Mouse (Mus musculus) intestine, embryonic 14.5 days (tissue): ENCODE measurements around the gene Gm38392. TPM values are rescaled to one million over a fixed set of nuclear protein-coding genes. Genes with fewer than 3 reads are reported as not detected.

Experiments used
- ATAC-seq: fragments of 200-750 bp; cut with Nextera tagmentation; replicated peaks from 2 replicates; pipeline ENCODE4 v1.8.0; 2017; ENCODE audit warnings: low read depth, moderate number of reproducible peaks, moderate TSS enrichment, moderate library complexity; ENCODE audit not compliant: low FRiP score, low TSS enrichment
- DNase-seq: peaks from one replicate; pipeline ENCODE4 v3.0.0-alpha.2; 2018; ENCODE audit warnings: low spot score
- H3K27ac ChIP-seq: fragments of 300-500 bp; sonication (generic); 2 replicates; pipeline ENCODE4 v1.5.1; 2014; ENCODE audit warnings: low read depth, mild to moderate bottlenecking, control low read depth
- H3K27me3 ChIP-seq: fragments of 300-500 bp; sonication (generic); replicated peaks from 2 replicates; pipeline ENCODE4 v1.6.1; 2014; ENCODE audit warnings: low read length, control low read depth; ENCODE audit not compliant: control insufficient read depth, insufficient read depth
- H3K36me3 ChIP-seq: fragments of 300-500 bp; sonication (generic); 2 replicates; pipeline ENCODE4 v1.6.1; 2014; ENCODE audit warnings: low read length, control low read depth; ENCODE audit not compliant: control insufficient read depth, insufficient read depth
- H3K4me1 ChIP-seq: fragments of 300-500 bp; sonication (generic); replicated peaks from 2 replicates; pipeline ENCODE4 v1.6.1; 2014; ENCODE audit warnings: low read length, control low read depth, mixed read lengths; ENCODE audit not compliant: control insufficient read depth, insufficient read depth
- H3K4me2 ChIP-seq: fragments of 300-500 bp; sonication (generic); 2 replicates; pipeline ENCODE4 v1.6.1; 2014; ENCODE audit warnings: low read length
- H3K4me3 ChIP-seq: fragments of 300-500 bp; sonication (generic); 2 replicates; pipeline ENCODE4 v1.5.1; 2014; ENCODE audit warnings: low read depth, low read length, control low read depth, mixed read lengths
- H3K9ac ChIP-seq: fragments of 300-500 bp; sonication (generic); 2 replicates; pipeline ENCODE4 v1.6.1; 2014; ENCODE audit warnings: mild to moderate bottlenecking, low read length
- H3K9me3 ChIP-seq: fragments of 300-500 bp; sonication (generic); 2 replicates; pipeline ENCODE4 v1.6.1; 2016; ENCODE audit warnings: low read length, control low read depth; ENCODE audit not compliant: control insufficient read depth
- WGBS: fragments of 180-500 bp; shearing (Covaris S2); extraction: QIAGEN DNeasy Blood & Tissue Kit; methylation state at CpG from one replicate; pipeline ENCODE4 v1.1.7; 2014; 5-methylcytosine and 5-hydroxymethylcytosine counted together
- polyA plus RNA-seq: library from polyadenylated mRNA; unstranded; fragments of >200 nt; fragmentation: Nextera tagmentation; extraction: Ambion mirVana; gene quantifications from 2 replicates; pipeline ENCODE4 v1.2.1, GENCODE M21; 2014

Gene Gm38392
- 0.28 and 0.89 TPM in 2 replicates for polyA plus RNA-seq

DNA sequence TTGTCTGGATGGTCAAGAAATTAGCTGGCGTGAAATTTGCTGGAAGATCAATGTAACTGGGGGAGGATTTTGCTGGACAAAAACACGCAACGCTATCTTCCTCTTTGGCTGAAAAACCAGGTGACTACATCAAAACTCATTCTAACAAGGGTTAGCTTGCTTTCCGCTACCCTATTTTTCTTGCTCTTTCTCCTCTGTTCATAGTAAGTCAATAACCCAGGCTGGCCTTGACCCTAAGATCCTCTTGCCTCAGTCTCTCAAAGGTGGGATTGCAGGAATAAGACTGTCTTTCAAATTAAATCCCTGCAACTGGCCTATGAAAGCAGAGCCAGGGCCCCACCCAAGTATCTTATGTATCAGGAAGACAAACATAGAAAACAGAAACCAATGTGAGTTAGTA is at the start of gene Gm38392:
Gene Gm38392, minus strand, starts transcription at position 101 of the 400 bp plus-strand sequence.
- ATAC-seq: no peak
- Histone ChIP-seq H3K36me3 (no peaks in the 10 kb centered on the region), H3K27me3 (no peaks in the 10 kb centered on the region), H3K9me3 (no peaks in the 10 kb centered on the region), H3K4me2 (no peak within 1 kb of the TSS), H3K4me1 (no peaks in the 10 kb centered on the region), H3K9ac (no peak within 1 kb of the TSS), H3K27ac (no peak within 1 kb of the TSS), H3K4me3 (no peak within 1 kb of the TSS)
- WGBS: 91% methylated on average over 4 of the region's 4 CpGs
- no peak for DNase-seq

DNA sequence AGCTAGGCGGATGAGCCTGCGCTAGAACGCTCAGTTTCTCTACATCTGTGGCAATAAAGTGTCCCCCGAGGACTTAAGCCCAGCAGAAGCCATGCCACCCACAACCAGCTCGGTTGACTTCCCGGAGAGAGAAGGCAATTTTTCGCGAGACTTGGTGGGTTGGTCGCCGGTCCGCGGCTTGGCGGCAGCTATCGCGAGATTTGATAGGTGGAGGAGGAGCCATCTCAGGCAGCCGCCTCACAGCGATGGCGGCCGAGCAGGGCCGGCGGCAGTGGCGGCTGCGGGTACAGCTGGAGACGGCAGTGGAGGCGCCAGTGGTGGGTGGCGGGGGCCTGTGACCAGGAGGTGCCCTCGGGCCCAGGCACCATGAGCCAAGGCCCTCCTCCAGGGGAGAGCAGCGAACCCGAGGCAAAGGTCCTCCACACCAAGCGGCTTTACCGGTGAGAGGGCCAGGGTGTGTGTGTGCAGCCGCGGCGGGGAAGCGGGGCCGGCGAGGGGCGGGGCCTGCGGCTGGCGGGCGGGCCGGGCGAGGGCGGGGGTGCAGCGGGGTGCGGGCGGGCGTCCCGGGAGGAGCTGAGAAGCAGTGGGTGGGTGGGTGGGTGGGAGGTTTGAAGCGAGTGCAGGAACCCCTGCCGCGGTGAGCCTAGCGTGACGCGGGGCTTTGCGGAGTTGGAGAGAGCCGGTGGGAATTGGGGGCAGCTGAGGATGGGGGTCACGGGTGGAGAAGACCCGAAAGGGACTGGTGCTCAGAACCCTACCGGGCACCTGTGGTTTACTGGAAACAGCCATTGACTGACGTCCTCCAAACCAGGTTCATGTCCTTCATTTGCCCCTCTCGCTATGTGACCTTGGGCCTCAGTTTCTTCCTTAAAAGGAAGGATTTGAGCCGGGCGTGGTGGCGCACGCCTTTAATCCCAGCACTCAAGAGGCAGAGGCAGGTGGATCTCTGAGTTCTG is 49.3 kb upstream of the Gm38392 start, which contains the start of the genes Tmem79 and Smg5:
Gene Tmem79, minus strand, starts transcription at position 91 of the 956 bp plus-strand sequence.
Gene Smg5, plus strand, starts transcription at position 203 of the 956 bp plus-strand sequence.
- no peaks in the 10 kb centered on the region for H3K27me3 ChIP-seq
- ATAC-seq (peak; percentile 87), DNase-seq (peak; percentile 98)
- H3K27ac ChIP-seq: peak within 1 kb of the TSS; percentile 93
- WGBS: 2% methylated on average over 65 of the region's 66 CpGs
- H3K9ac ChIP-seq: peak within 1 kb of the TSS; percentile 92
- H3K4me2 ChIP-seq: peak within 1 kb of the TSS; percentile 83
- peaks cover under 1% of the 10 kb centered on the region; the same call in 1 of the 2 replicates for H3K36me3 ChIP-seq
- no peaks in the 10 kb centered on the region for H3K9me3 ChIP-seq
- peaks cover 12% of the 10 kb centered on the region for H3K4me1 ChIP-seq
- peak within 1 kb of the TSS; percentile 82 for H3K4me3 ChIP-seq

- H3K9ac ChIP-seq: peak overlapping the region; percentile 92
- no peak for DNase-seq
- ATAC-seq: peak; percentile 40; the same call in 1 of the 2 replicates
- peak overlapping the region; percentile 93 for H3K27ac ChIP-seq
- WGBS: under 1% methylated on average over 27 of the region's 27 CpGs
- no peaks in the 10 kb centered on the region for H3K9me3 ChIP-seq
- peak overlapping the region; percentile 82 for H3K4me3 ChIP-seq
- H3K27me3 ChIP-seq: no peaks in the 10 kb centered on the region
- H3K4me1 ChIP-seq: peaks cover 12% of the 10 kb centered on the region
- H3K4me2 ChIP-seq: peak overlapping the region; percentile 83
- H3K36me3 ChIP-seq: no peaks in the 10 kb centered on the region
Measured at GRCm38 (mm10) chr3:88335436-88336053, 48.5 kb upstream of the Gm38392 start.

DNA sequence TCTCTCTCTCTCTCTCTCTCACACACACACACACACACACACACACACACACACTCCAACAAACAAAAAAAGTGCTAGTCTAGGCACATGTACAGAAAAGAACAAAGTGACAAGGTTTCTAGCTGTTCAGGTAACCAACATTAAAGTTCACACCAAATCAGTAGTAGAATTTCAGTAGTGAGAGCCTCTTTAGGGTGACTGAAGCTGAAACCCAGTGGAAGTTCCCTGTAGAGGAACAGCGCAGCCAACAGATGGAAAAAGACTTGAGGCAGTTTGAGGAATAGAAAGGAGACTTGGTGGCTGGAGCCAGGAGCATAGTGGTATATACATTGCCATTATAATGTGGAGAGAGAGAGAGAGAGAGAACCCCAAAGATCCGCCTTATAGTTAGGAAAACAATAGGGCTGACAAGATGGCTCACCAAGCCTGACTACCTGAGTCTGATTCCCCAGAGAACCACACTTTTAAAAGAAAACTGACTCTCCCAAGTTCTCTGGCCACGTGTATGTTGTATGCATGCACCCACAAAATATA is 48.0 kb upstream of the Gm38392 start:
- DNase-seq (no peak), ATAC-seq (no peak)
- WGBS: 43% methylated on average over 3 of the region's 3 CpGs
- Histone ChIP-seq H3K4me1 (peaks cover 12% of the 10 kb centered on the region), H3K9me3 (no peaks in the 10 kb centered on the region), H3K4me2 (peak overlapping the region; percentile 83), H3K27me3 (no peaks in the 10 kb centered on the region), H3K36me3 (no peaks in the 10 kb centered on the region), H3K27ac (peak overlapping the region; percentile 93), H3K9ac (peak overlapping the region; percentile 92), H3K4me3 (peak overlapping the region; percentile 82)

- Histone ChIP-seq H3K9me3 (no peaks in the 10 kb centered on the region), H3K4me1 (peaks cover 12% of the 10 kb centered on the region), H3K36me3 (peaks cover 5% of the 10 kb centered on the region; the same call in 1 of the 2 replicates), H3K27ac (peak overlapping the region; percentile 78), H3K4me2 (peak overlapping the region; percentile 83), H3K4me3 (peak overlapping the region; percentile 21), H3K9ac (peak overlapping the region; percentile 27), H3K27me3 (no peaks in the 10 kb centered on the region)
- WGBS: 40% methylated on average over 12 of the region's 12 CpGs
- ATAC-seq (peak; percentile 16), DNase-seq (peak; percentile 74)
Measured at GRCm38 (mm10) chr3:88334029-88334658, 47.1 kb upstream of the Gm38392 start.

GRCm38 (mm10) chr3:88331282-88331681 is 44.3 kb upstream of the Gm38392 start:
- WGBS: 21% methylated on average over 2 of the region's 2 CpGs
- Histone ChIP-seq H3K9me3 (no peaks in the 10 kb centered on the region), H3K27me3 (no peaks in the 10 kb centered on the region), H3K9ac (no peak overlapping the region), H3K4me3 (no peak overlapping the region), H3K27ac (no peak overlapping the region), H3K4me2 (no peak overlapping the region), H3K36me3 (peaks cover 23% of the 10 kb centered on the region; the same call in 1 of the 2 replicates), H3K4me1 (no peaks in the 10 kb centered on the region; the same call in none of the 2 replicates)
- no peak for ATAC-seq
- no peak for DNase-seq

GRCm38 (mm10) chr3:88328956-88329355 is 41.9 kb upstream of the Gm38392 start:
- H3K27me3 ChIP-seq: no peaks in the 10 kb centered on the region
- no peak overlapping the region for H3K27ac ChIP-seq
- H3K4me3 ChIP-seq: no peak overlapping the region
- DNase-seq: no peak
- 58% methylated on average over 5 of the region's 5 CpGs for WGBS
- H3K4me1 ChIP-seq: peaks cover 10% of the 10 kb centered on the region
- no peak for ATAC-seq
- no peak overlapping the region for H3K9ac ChIP-seq
- peaks cover 23% of the 10 kb centered on the region; the same call in 1 of the 2 replicates for H3K36me3 ChIP-seq
- no peak overlapping the region for H3K4me2 ChIP-seq
- H3K9me3 ChIP-seq: no peaks in the 10 kb centered on the region

- peaks cover 51% of the 10 kb centered on the region for H3K36me3 ChIP-seq
- DNase-seq (peak; percentile 71), ATAC-seq (peak; percentile 78)
- H3K9ac ChIP-seq: peak within 1 kb of the TSS; percentile 81
- 2% methylated on average over 10 of the region's 10 CpGs for WGBS
- no peaks in the 10 kb centered on the region for H3K27me3 ChIP-seq
- H3K4me1 ChIP-seq: peaks cover 10% of the 10 kb centered on the region
- H3K27ac ChIP-seq: no peak within 1 kb of the TSS
- H3K9me3 ChIP-seq: no peaks in the 10 kb centered on the region
- H3K4me2 ChIP-seq: peak within 1 kb of the TSS; percentile 94
- peak within 1 kb of the TSS; percentile 90 for H3K4me3 ChIP-seq
Measured at GRCm38 (mm10) chr3:88324951-88325405, 38.0 kb upstream of the Gm38392 start, which contains the start of gene Glmp. Gene Glmp (plus strand): TSS chr3:88325023.
